Mouse (Mus musculus): ENCODE results near the gene Foxl2. TPM values are rescaled to one million over a fixed set of nuclear protein-coding genes. Genes with fewer than 3 reads are reported as not detected.
A peak's percentile ranks its signal among the peaks of the same experiment; 100 is the strongest.

Foxl2 gene
- not detected in 2 replicates for polyA plus RNA-seq (2015; fragmentation: Nextera tagmentation; extraction: Ambion mirVana)

DNA sequence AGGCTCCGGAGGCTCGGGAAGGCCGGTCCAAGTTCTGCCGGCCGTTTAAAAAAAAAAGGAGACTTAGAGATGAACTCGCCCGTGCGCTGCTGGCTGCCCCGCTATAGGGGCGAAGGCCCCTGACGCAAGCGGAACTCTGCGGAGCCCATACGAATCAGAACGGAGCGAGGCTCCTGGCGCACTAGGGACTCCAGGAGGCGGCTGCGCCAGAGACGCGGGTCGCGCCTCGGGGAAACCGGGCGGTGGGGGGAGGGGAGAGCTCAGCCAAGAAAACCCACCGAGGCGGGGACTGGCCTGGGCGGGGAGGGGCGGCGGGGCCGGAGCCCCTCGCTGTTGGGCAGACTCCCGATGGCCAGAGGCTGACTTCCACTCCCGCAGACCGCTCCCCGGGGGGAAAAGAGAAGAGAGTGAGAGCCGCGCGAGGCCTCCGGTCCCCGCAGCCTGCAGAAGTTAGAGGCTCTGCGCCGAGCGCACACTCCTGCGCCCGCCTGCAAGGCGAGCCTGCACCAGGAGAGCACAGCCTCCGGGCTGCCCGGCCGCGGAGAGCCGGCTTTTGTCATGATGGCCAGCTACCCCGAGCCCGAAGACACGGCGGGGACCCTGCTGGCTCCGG is at the start of gene Foxl2:
Foxl2 (plus strand) TSS at position 186 of the 613 bp plus-strand sequence.
- ATAC-seq (ENCODE audit: insufficient read depth): no peak

GRCm38 (mm10) chr9:98920629-98921523 is 34.2 kb upstream of the Foxl2 start:
- WGBS (ENCODE audit: insufficient replicate concordance): 69% methylated on average over 5 of the region's 5 CpGs
- Histone ChIP-seq H3K27ac (replicated peaks) (no peak overlapping the region), H3K36me3 (replicated peaks) (no peaks in the 10 kb centered on the region), H3K27me3 (no peaks in the 10 kb centered on the region), H3K9ac (no peak overlapping the region), H3K4me3 (replicated peaks) (no peak overlapping the region), H3K9me3 (replicated peaks) (no peaks in the 10 kb centered on the region), H3K4me2 (no peak overlapping the region), H3K4me1 (replicated peaks) (no peaks in the 10 kb centered on the region)
- ATAC-seq (ENCODE audit: insufficient read depth): no peak

More for the DNA sequence above, at the start of gene Foxl2:
- H3K9me3 ChIP-seq (replicated peaks): no peaks in the 10 kb centered on the region
- no peak within 1 kb of the TSS for H3K9ac ChIP-seq
- H3K36me3 ChIP-seq (replicated peaks): no peaks in the 10 kb centered on the region
- peaks cover 25% of the 10 kb centered on the region for H3K4me1 ChIP-seq (replicated peaks)
- H3K27me3 ChIP-seq: peaks cover 100% of the 10 kb centered on the region
- no peak within 1 kb of the TSS for H3K27ac ChIP-seq (replicated peaks)
- WGBS (ENCODE audit: insufficient replicate concordance): under 1% methylated on average over 58 of the region's 58 CpGs
- H3K4me2 ChIP-seq: peak within 1 kb of the TSS; percentile 49
- peak within 1 kb of the TSS; percentile 32 for H3K4me3 ChIP-seq (replicated peaks)

DNA sequence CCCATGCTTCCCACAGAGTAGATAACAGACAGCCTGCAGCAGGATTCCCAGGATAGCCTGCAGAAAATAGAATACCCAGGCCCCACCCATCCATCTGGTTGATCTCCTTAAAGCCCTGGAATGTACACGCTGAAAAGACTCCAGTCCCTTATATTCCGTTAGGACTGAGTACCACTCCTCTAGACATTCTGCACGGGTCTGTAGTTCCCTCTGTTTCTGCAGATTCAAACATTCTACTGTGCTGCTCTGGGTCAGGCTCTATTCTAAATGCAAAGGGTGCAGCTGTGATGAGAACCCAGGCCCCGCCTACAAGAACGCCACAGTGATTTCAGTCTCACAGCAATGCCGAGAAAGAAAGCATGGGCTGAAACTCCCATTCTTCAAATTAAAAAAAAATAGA is 32.0 kb upstream of the Foxl2 start:
- WGBS (ENCODE audit: insufficient replicate concordance): 43% methylated on average over 6 of the region's 6 CpGs
- no peak overlapping the region for H3K9ac ChIP-seq
- no peaks in the 10 kb centered on the region for H3K4me1 ChIP-seq (replicated peaks)
- no peaks in the 10 kb centered on the region for H3K27me3 ChIP-seq
- no peak overlapping the region for H3K27ac ChIP-seq (replicated peaks)
- no peaks in the 10 kb centered on the region for H3K36me3 ChIP-seq (replicated peaks)
- no peaks in the 10 kb centered on the region for H3K9me3 ChIP-seq (replicated peaks)
- no peak for ATAC-seq (ENCODE audit: insufficient read depth)
- no peak overlapping the region for H3K4me3 ChIP-seq (replicated peaks)
- H3K4me2 ChIP-seq: no peak overlapping the region

GRCm38 (mm10) chr9:98924183-98924582 is 30.9 kb upstream of the Foxl2 start:
- no peak overlapping the region for H3K4me3 ChIP-seq (replicated peaks)
- H3K9ac ChIP-seq: no peak overlapping the region
- H3K27me3 ChIP-seq: no peaks in the 10 kb centered on the region
- no peak overlapping the region for H3K4me2 ChIP-seq
- H3K4me1 ChIP-seq (replicated peaks): no peaks in the 10 kb centered on the region
- no peak overlapping the region for H3K27ac ChIP-seq (replicated peaks)
- 52% methylated on average over 6 of the region's 6 CpGs for WGBS (ENCODE audit: insufficient replicate concordance)
- H3K36me3 ChIP-seq (replicated peaks): no peaks in the 10 kb centered on the region
- no peaks in the 10 kb centered on the region for H3K9me3 ChIP-seq (replicated peaks)
- no peak for ATAC-seq (ENCODE audit: insufficient read depth)

DNA sequence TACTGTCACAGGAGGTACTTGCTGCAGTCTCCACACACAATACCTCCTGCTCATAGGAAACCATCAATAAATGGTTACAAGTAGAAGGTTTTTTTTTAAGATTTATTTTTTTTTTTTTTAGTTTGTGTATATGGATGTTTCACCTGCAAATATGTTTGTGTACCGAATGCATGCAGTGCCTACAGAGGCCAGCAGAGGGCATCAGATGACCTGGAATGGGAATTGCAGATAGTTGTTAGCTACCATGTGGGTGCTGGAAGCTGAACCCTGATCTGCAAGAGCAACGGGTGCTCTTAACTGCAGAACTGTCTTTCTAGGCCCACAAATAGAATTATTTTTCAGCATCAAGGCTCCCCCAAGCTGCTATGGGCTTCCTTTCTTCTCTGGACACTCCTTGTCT is 25.6 kb upstream of the Foxl2 start:
- WGBS (ENCODE audit: insufficient replicate concordance): 68% methylated on average over 2 of the region's 2 CpGs

GRCm38 (mm10) chr9:98932931-98933330 is 22.2 kb upstream of the Foxl2 start:
- Histone ChIP-seq H3K27ac (replicated peaks) (no peak overlapping the region), H3K4me1 (replicated peaks) (no peaks in the 10 kb centered on the region), H3K27me3 (peaks cover 11% of the 10 kb centered on the region), H3K4me2 (no peak overlapping the region), H3K36me3 (replicated peaks) (no peaks in the 10 kb centered on the region), H3K9me3 (replicated peaks) (no peaks in the 10 kb centered on the region), H3K4me3 (replicated peaks) (no peak overlapping the region), H3K9ac (no peak overlapping the region)
- 49% methylated on average over 6 of the region's 6 CpGs for WGBS (ENCODE audit: insufficient replicate concordance)
- ATAC-seq (ENCODE audit: insufficient read depth): no peak

More for the DNA sequence above, 25.6 kb upstream of the Foxl2 start:
- ATAC-seq (ENCODE audit: insufficient read depth): no peak
- H3K9me3 ChIP-seq (replicated peaks): no peaks in the 10 kb centered on the region
- no peak overlapping the region for H3K4me2 ChIP-seq
- H3K9ac ChIP-seq: no peak overlapping the region
- H3K27ac ChIP-seq (replicated peaks): no peak overlapping the region
- H3K36me3 ChIP-seq (replicated peaks): no peaks in the 10 kb centered on the region
- H3K4me1 ChIP-seq (replicated peaks): no peaks in the 10 kb centered on the region
- peaks cover 5% of the 10 kb centered on the region; the same call in 1 of the 2 replicates for H3K27me3 ChIP-seq
- no peak overlapping the region for H3K4me3 ChIP-seq (replicated peaks)

GRCm38 (mm10) chr9:98935190-98935909 is 19.7 kb upstream of the Foxl2 start:
- Histone ChIP-seq H3K4me2 (no peak overlapping the region), H3K4me3 (replicated peaks) (no peak overlapping the region), H3K27ac (replicated peaks) (no peak overlapping the region), H3K4me1 (replicated peaks) (no peaks in the 10 kb centered on the region), H3K9me3 (replicated peaks) (no peaks in the 10 kb centered on the region), H3K9ac (no peak overlapping the region), H3K27me3 (peaks cover 11% of the 10 kb centered on the region), H3K36me3 (replicated peaks) (no peaks in the 10 kb centered on the region)
- no peak for ATAC-seq (ENCODE audit: insufficient read depth)
- 19% methylated on average over 16 of the region's 16 CpGs for WGBS (ENCODE audit: insufficient replicate concordance)

- ATAC-seq (ENCODE audit: insufficient read depth): no peak
- H3K9me3 ChIP-seq (replicated peaks): no peaks in the 10 kb centered on the region
- 19% methylated on average over 2 of the region's 2 CpGs for WGBS (ENCODE audit: insufficient replicate concordance)
These were observed 15.8 kb upstream of the Foxl2 start for GRCm38 (mm10) chr9:98939290-98939689.

DNA sequence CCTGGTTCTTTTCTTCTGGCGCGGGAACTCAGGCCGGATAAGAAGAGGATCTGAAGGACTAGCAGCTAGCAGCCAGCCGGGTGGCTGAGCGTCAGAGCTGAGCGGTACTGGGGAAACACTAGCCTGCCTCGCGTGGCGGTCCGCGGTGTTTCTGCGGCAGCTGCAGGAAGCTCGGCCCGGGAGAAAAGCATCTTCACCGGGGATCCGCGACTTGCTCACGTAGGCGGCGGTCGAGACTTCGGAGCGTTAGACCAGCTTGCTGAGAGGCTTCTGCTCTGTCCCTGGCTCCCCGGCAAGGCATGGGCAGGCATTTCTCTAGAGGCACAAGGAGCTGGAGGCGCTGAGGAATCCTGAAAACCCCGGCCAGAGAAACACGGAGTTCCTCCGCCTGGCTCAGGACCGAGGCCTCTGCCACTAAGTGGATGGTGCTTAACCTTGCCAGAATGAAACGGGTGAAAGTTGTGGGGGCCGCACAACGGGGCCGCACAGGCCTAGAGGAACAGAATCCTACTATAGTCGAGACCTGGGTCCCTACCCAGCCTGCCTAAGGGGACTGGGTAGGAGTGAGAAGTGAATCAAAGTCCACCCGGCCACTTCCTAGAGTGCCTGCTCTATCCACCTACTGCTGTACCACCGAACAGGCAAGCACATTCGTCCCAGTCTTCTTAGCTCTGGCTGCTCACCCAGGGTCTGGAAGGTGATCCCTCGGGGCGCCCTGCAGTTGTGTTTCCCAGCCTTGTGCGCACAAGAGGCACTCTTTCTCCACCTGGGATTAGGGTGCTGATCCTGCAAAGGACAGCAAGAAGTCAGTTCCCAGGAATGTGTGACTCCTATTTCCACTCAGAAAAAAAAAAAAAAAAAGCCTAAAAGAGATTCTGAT is 2.7 kb upstream of the Foxl2 start:
- no peak for ATAC-seq (ENCODE audit: insufficient read depth)
- H3K4me2 ChIP-seq: no peak overlapping the region
- 1% methylated on average over 40 of the region's 40 CpGs for WGBS (ENCODE audit: insufficient replicate concordance)

More at GRCm38 (mm10) chr9:98939290-98939689, 15.8 kb upstream of the Foxl2 start:
- no peaks in the 10 kb centered on the region for H3K4me1 ChIP-seq (replicated peaks)
- H3K4me2 ChIP-seq: no peak overlapping the region
- H3K27ac ChIP-seq (replicated peaks): no peak overlapping the region
- H3K9ac ChIP-seq: no peak overlapping the region
- H3K36me3 ChIP-seq (replicated peaks): no peaks in the 10 kb centered on the region
- H3K4me3 ChIP-seq (replicated peaks): no peak overlapping the region
- H3K27me3 ChIP-seq: peaks cover 9% of the 10 kb centered on the region

DNA sequence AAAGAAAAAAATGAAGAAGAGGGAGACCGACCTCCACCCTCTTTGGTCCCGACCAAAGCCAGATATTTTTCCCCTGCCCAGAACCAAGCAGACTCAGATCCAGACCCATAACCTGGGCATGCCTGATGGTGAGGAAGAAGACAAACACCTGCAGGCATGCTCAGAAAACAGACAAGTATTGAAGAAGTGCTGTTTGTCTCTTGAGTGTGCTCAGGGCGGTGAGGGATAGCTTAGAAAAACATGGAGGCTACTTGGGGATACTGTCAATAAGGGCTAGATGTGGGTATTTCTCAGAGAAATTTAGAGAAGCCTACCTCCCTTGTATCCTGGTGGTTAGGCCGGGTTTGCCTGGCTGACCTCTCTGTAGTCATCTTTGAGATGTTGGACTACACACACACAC is 1.8 kb upstream of the Foxl2 start:
- 5% methylated on average over 4 of the region's 4 CpGs for WGBS (ENCODE audit: insufficient replicate concordance)

More for the DNA sequence above, 2.7 kb upstream of the Foxl2 start:
- no peaks in the 10 kb centered on the region for H3K36me3 ChIP-seq (replicated peaks)
- no peaks in the 10 kb centered on the region for H3K9me3 ChIP-seq (replicated peaks)
- H3K9ac ChIP-seq: no peak overlapping the region
- peaks cover 90% of the 10 kb centered on the region for H3K27me3 ChIP-seq
- peaks cover 25% of the 10 kb centered on the region for H3K4me1 ChIP-seq (replicated peaks)
- H3K27ac ChIP-seq (replicated peaks): no peak overlapping the region
- H3K4me3 ChIP-seq (replicated peaks): no peak overlapping the region

More for the DNA sequence above, 1.8 kb upstream of the Foxl2 start:
- no peak overlapping the region for H3K4me3 ChIP-seq (replicated peaks)
- no peak overlapping the region for H3K9ac ChIP-seq
- H3K4me1 ChIP-seq (replicated peaks): peaks cover 25% of the 10 kb centered on the region
- H3K27ac ChIP-seq (replicated peaks): no peak overlapping the region
- ATAC-seq (ENCODE audit: insufficient read depth): no peak
- H3K27me3 ChIP-seq: peaks cover 97% of the 10 kb centered on the region
- no peaks in the 10 kb centered on the region for H3K36me3 ChIP-seq (replicated peaks)
- no peaks in the 10 kb centered on the region for H3K9me3 ChIP-seq (replicated peaks)
- no peak overlapping the region for H3K4me2 ChIP-seq

All from liver, embryonic 15.5 days (tissue).